Mouse (Mus musculus): Measurements from ENCODE around the gene Nuak1.

GRCm38 (mm10) chr10:84465511-84465910 lies 25.1 kb upstream of the Nuak1 start:
- TF ChIP-seq CTCF (IDR thresholded peaks at IDR 0.05; ENCODE audit: borderline replicate concordance, control insufficient read depth, extremely low read depth, insufficient read depth, low read length, poor library complexity) (no peak), POLR2A (IDR thresholded peaks at IDR 0.05; ENCODE audit: control insufficient read depth, extremely low read depth, insufficient read depth, low read length, poor library complexity) (no peak)

All from thymus, adult 2 months (tissue).